Mouse (Mus musculus): ENCODE results near the gene Lactbl1. TPM values are rescaled to one million over a fixed set of nuclear protein-coding genes. Genes with fewer than 3 reads are reported as not detected.

The Lactbl1 gene
- polyA plus RNA-seq (2014; fragmentation: Nextera tagmentation; extraction: Ambion mirVana): not detected in 2 replicates

DNA sequence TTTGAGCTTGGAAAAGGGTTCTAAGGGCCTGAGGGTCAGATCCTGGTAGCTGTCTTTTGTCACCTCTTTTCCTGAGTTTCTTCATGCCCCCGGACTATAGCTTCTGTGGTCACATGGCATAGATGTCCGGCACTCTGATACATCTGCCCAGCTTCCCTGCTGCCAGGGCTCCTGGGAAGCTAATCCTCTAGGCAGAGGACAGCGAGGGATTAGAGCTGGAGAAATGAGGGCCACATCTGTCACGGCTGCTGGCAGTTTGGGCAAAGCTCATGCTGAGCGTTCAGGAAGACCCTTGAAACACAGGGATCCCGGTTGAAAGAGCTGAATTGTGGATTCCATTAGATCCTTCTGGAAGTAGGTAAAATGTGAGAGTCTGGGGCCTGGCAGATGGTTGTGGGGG is at the start of gene Lactbl1:
Gene Lactbl1 (plus strand): TSS at position 234 of the 400 bp plus-strand sequence.
- Histone ChIP-seq H3K4me1 (replicated peaks; ENCODE audit: control insufficient read depth, insufficient read depth, low read length) (no peaks in the 10 kb centered on the region; the same call in 1 of the 2 replicates), H3K9ac (ENCODE audit: low read depth, low read length) (no peak within 1 kb of the TSS), H3K4me2 (replicated peaks; ENCODE audit: low read depth, low read length) (no peak within 1 kb of the TSS), H3K27me3 (ENCODE audit: control insufficient read depth, insufficient read depth, low read length) (no peaks in the 10 kb centered on the region), H3K4me3 (ENCODE audit: low read depth, low read length) (no peak within 1 kb of the TSS), H3K9me3 (ENCODE audit: control insufficient read depth, low read length) (no peaks in the 10 kb centered on the region), H3K27ac (ENCODE audit: low read depth, low read length) (no peak within 1 kb of the TSS), H3K36me3 (ENCODE audit: control insufficient read depth, insufficient read depth, low read length) (no peaks in the 10 kb centered on the region)
- WGBS: 44% methylated on average over 6 of the region's 6 CpGs
- no peak for DNase-seq (ENCODE audit: low spot score)
- ATAC-seq (ENCODE audit: low FRiP score): no peak

DNA sequence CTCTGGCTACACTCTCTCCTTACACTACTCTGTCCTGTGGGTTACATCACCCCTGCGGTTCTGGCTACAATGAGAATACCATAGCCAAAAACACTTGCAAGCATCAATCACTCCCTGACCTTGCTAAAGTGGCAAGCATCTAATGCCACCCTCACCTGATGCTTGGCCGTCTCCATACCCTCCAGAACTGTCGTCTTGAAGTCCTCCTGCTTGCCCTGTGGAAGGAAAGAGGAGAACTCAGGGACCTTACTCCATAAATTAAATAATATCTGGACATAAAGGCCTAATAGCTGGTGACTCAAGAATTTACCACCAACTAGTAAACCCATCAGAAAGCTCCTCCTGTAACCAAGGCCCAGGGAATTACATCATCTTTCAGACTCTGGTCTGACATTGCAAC is 40.5 kb upstream of the Lactbl1 start:
- no peak for ATAC-seq (ENCODE audit: low FRiP score)
- WGBS: 90% methylated on average over 3 of the region's 3 CpGs
- H3K4me3 ChIP-seq (ENCODE audit: low read depth, low read length): no peak overlapping the region

DNA sequence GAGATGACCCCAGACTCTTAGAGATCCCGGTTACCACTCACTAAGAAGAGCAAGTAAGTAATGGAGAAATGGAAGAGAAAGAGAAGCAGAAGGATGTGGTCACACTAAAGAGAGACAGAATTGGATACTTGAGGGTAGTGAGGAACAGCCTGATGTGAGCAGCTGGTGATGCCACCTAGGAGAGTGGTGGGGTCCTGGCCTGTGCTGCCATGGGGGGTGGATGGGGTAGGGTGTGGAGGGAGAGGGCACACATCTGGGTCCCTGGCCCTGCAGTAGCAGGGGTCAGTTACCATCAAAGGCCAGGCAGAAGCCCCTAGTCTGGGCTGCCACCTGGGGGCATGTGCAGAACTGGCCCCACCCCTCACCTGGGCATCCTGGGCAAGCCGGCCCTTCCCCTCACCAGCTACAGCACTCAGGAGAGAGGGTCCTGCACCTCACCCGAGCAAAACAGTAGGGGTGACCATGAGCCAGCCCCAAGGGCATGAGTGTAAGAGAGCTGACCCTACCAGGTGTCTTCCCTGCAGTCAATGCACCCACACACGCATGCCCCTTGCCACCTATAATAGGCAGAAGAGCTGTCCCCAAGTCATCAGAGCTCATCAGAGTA is 35.1 kb upstream of the Lactbl1 start:
- Histone ChIP-seq H3K36me3 (ENCODE audit: control insufficient read depth, insufficient read depth, low read length) (no peaks in the 10 kb centered on the region), H3K4me3 (ENCODE audit: low read depth, low read length) (no peak overlapping the region), H3K9ac (ENCODE audit: low read depth, low read length) (no peak overlapping the region), H3K4me1 (replicated peaks; ENCODE audit: control insufficient read depth, insufficient read depth, low read length) (no peaks in the 10 kb centered on the region), H3K27me3 (ENCODE audit: control insufficient read depth, insufficient read depth, low read length) (no peaks in the 10 kb centered on the region), H3K27ac (ENCODE audit: low read depth, low read length) (no peak overlapping the region), H3K4me2 (replicated peaks; ENCODE audit: low read depth, low read length) (no peak overlapping the region), H3K9me3 (ENCODE audit: control insufficient read depth, low read length) (no peaks in the 10 kb centered on the region)
- WGBS: 88% methylated on average over 4 of the region's 4 CpGs
- DNase-seq (ENCODE audit: low spot score): no peak
- ATAC-seq (ENCODE audit: low FRiP score): no peak

More for the DNA sequence above, 40.5 kb upstream of the Lactbl1 start:
- Histone ChIP-seq H3K27me3 (ENCODE audit: control insufficient read depth, insufficient read depth, low read length) (no peaks in the 10 kb centered on the region), H3K9me3 (ENCODE audit: control insufficient read depth, low read length) (no peaks in the 10 kb centered on the region), H3K9ac (ENCODE audit: low read depth, low read length) (no peak overlapping the region), H3K27ac (ENCODE audit: low read depth, low read length) (no peak overlapping the region), H3K4me2 (replicated peaks; ENCODE audit: low read depth, low read length) (no peak overlapping the region), H3K36me3 (ENCODE audit: control insufficient read depth, insufficient read depth, low read length) (no peaks in the 10 kb centered on the region), H3K4me1 (replicated peaks; ENCODE audit: control insufficient read depth, insufficient read depth, low read length) (no peaks in the 10 kb centered on the region)
- DNase-seq (ENCODE audit: low spot score): no peak

DNA sequence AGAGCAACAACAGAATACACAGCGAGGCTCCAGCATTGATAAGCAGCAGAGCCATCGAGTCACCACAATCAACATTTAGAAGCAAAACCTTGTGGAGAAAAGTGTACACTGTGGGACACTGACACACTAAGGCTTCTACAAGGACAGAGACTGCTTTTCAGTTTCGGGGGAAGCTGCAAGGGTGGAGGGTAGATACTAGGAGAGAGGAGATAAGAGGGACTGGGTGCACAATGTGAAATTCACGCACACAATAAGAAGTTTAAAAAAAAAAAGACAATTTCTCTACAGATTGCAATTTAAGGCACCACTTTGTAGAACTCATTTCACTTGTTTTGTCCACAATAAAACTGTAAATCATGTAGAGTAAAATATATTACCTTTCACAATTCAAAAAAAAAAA is 34.4 kb upstream of the Lactbl1 start:
- no peaks in the 10 kb centered on the region for H3K27me3 ChIP-seq (ENCODE audit: control insufficient read depth, insufficient read depth, low read length)
- WGBS: 95% methylated on average over 4 of the region's 4 CpGs
- H3K9me3 ChIP-seq (ENCODE audit: control insufficient read depth, low read length): no peaks in the 10 kb centered on the region
- no peak overlapping the region for H3K4me3 ChIP-seq (ENCODE audit: low read depth, low read length)
- H3K27ac ChIP-seq (ENCODE audit: low read depth, low read length): no peak overlapping the region
- no peak overlapping the region for H3K4me2 ChIP-seq (replicated peaks; ENCODE audit: low read depth, low read length)
- no peak overlapping the region for H3K9ac ChIP-seq (ENCODE audit: low read depth, low read length)
- no peak for DNase-seq (ENCODE audit: low spot score)
- no peaks in the 10 kb centered on the region for H3K4me1 ChIP-seq (replicated peaks; ENCODE audit: control insufficient read depth, insufficient read depth, low read length)
- ATAC-seq (ENCODE audit: low FRiP score): no peak
- no peaks in the 10 kb centered on the region for H3K36me3 ChIP-seq (ENCODE audit: control insufficient read depth, insufficient read depth, low read length)

DNA sequence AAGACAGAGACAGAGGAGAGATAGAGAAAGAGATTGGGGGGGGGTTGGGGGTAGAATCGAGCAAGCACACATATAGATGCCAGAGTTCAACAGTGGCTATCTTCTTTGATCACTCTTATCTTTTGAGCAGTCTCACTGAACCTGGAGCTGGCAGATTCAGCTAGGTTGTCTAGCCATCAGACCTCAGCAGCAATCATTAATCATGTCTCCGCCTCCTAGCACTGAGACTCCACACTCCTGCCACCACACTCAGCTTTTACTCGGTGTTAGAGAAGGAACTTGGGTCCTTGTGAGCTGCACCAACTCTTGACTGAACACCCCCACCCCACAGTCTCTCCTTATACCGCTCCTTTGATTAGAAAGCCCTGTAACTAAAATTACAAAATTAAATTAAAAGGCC is 30.3 kb upstream of the Lactbl1 start:
- H3K4me2 ChIP-seq (replicated peaks; ENCODE audit: low read depth, low read length): no peak overlapping the region
- H3K9me3 ChIP-seq (ENCODE audit: control insufficient read depth, low read length): no peaks in the 10 kb centered on the region
- H3K36me3 ChIP-seq (ENCODE audit: control insufficient read depth, insufficient read depth, low read length): no peaks in the 10 kb centered on the region
- no peak overlapping the region for H3K4me3 ChIP-seq (ENCODE audit: low read depth, low read length)
- DNase-seq (ENCODE audit: low spot score) (no peak), ATAC-seq (ENCODE audit: low FRiP score) (no peak)
- H3K9ac ChIP-seq (ENCODE audit: low read depth, low read length): no peak overlapping the region
- no peak overlapping the region for H3K27ac ChIP-seq (ENCODE audit: low read depth, low read length)
- WGBS: 72% methylated on average over 4 of the region's 4 CpGs
- H3K4me1 ChIP-seq (replicated peaks; ENCODE audit: control insufficient read depth, insufficient read depth, low read length): no peaks in the 10 kb centered on the region
- H3K27me3 ChIP-seq (ENCODE audit: control insufficient read depth, insufficient read depth, low read length): no peaks in the 10 kb centered on the region

DNA sequence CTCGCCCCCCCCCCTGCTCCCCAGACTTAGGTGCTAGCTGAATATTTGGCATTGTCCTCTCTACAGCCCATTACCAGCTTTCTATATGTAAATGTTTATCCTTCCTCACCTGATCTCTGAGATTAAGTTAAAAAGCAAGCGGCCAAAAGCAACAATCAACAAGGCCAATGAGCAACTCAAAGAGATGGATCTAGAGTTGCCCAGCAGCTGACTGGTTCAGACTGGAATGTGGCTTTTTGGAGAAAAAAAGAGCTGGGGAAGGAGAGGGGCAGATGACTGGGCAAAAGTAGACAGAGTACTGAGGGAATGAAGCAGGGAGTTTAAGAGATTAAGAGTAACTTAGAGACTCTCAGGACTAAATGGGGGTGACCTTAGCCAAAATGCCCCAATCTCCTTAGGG is 28.4 kb upstream of the Lactbl1 start:
- Histone ChIP-seq H3K9me3 (ENCODE audit: control insufficient read depth, low read length) (no peaks in the 10 kb centered on the region), H3K27me3 (ENCODE audit: control insufficient read depth, insufficient read depth, low read length) (no peaks in the 10 kb centered on the region), H3K36me3 (ENCODE audit: control insufficient read depth, insufficient read depth, low read length) (no peaks in the 10 kb centered on the region), H3K9ac (ENCODE audit: low read depth, low read length) (no peak overlapping the region), H3K4me2 (replicated peaks; ENCODE audit: low read depth, low read length) (no peak overlapping the region), H3K27ac (ENCODE audit: low read depth, low read length) (no peak overlapping the region), H3K4me1 (replicated peaks; ENCODE audit: control insufficient read depth, insufficient read depth, low read length) (no peaks in the 10 kb centered on the region), H3K4me3 (ENCODE audit: low read depth, low read length) (no peak overlapping the region)
- ATAC-seq (ENCODE audit: low FRiP score) (no peak), DNase-seq (ENCODE audit: low spot score) (no peak)
- WGBS: 89% methylated on average over 2 of the region's 2 CpGs

DNA sequence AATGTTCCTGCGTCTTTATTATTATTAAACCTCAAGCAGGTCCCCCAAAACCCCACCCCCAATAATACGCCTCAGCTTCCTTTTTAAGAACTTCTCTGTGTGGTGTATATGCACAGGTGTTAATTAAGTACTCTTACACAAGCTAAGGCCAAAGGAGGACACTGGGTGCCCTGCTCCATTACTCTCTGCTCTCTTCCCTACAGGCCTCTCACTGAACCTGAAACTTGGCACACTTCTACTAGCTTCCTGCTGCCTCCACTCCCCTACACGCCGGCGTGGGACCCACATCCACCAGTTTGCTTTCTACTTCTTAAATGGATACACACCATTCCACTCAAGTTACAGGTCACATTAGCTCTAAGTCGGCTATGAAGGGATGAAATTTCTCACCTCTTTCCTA is 27.2 kb upstream of the Lactbl1 start:
- ATAC-seq (ENCODE audit: low FRiP score) (no peak), DNase-seq (ENCODE audit: low spot score) (no peak)
- Histone ChIP-seq H3K4me1 (replicated peaks; ENCODE audit: control insufficient read depth, insufficient read depth, low read length) (no peaks in the 10 kb centered on the region), H3K27ac (ENCODE audit: low read depth, low read length) (no peak overlapping the region), H3K9ac (ENCODE audit: low read depth, low read length) (no peak overlapping the region), H3K4me3 (ENCODE audit: low read depth, low read length) (no peak overlapping the region), H3K27me3 (ENCODE audit: control insufficient read depth, insufficient read depth, low read length) (no peaks in the 10 kb centered on the region), H3K9me3 (ENCODE audit: control insufficient read depth, low read length) (no peaks in the 10 kb centered on the region), H3K36me3 (ENCODE audit: control insufficient read depth, insufficient read depth, low read length) (no peaks in the 10 kb centered on the region), H3K4me2 (replicated peaks; ENCODE audit: low read depth, low read length) (no peak overlapping the region)
- 93% methylated on average over 6 of the region's 6 CpGs for WGBS

DNA sequence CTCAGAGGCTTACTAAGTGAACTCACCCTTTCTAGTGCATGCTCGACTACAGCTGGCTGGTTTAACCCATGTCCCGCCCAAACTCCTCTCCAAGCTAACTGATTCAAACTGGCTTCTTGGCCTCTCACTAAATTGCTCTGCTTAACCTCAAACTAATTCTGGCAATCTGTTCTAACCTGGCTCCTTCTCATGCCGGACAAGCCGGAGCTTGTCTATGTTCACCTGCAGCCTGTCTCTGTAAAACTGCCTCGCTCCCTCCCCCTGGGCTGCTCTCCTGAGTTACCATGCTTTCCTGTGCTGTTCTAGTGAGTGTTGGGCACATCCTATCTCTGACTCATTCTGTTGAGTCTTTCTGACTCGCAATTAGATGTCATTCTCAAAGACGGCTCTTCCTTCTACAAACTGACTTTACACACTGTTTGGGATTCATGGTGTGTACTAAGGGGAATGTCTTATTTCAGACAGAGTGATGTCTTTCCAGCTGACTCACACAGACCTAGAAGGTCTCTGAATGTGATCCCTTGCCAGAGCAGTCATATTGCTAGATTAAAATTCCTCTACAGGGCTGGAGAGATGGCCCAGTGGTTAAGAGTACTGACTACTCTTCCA is 24.0 kb upstream of the Lactbl1 start:
- Histone ChIP-seq H3K4me1 (replicated peaks; ENCODE audit: control insufficient read depth, insufficient read depth, low read length) (no peaks in the 10 kb centered on the region; the same call in 1 of the 2 replicates), H3K4me2 (replicated peaks; ENCODE audit: low read depth, low read length) (no peak overlapping the region), H3K27me3 (ENCODE audit: control insufficient read depth, insufficient read depth, low read length) (no peaks in the 10 kb centered on the region), H3K4me3 (ENCODE audit: low read depth, low read length) (no peak overlapping the region), H3K9me3 (ENCODE audit: control insufficient read depth, low read length) (no peaks in the 10 kb centered on the region), H3K9ac (ENCODE audit: low read depth, low read length) (no peak overlapping the region), H3K27ac (ENCODE audit: low read depth, low read length) (no peak overlapping the region), H3K36me3 (ENCODE audit: control insufficient read depth, insufficient read depth, low read length) (no peaks in the 10 kb centered on the region)
- DNase-seq (ENCODE audit: low spot score) (no peak), ATAC-seq (ENCODE audit: low FRiP score) (no peak)
- WGBS: 96% methylated on average over 7 of the region's 7 CpGs

DNA sequence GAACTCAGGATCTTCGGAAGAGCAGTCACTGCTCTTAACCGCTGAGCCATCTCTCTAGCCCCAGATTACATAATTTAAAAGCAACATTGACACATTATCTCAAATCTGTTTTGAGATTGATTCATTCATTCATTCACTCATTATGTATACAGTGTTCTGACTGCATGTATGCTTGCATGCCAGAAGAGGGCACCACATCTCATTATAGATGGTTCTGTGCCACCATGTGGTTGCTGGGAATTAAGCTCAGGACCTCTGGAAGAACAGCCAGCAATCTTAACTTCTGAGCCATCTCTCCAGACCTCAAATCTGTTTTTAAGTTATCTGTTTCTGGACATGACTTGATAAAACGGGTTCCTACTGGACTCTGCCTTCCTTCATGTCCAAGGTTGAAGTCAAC is 22.6 kb upstream of the Lactbl1 start:
- Histone ChIP-seq H3K4me3 (ENCODE audit: low read depth, low read length) (no peak overlapping the region), H3K4me2 (replicated peaks; ENCODE audit: low read depth, low read length) (no peak overlapping the region), H3K27ac (ENCODE audit: low read depth, low read length) (no peak overlapping the region), H3K9me3 (ENCODE audit: control insufficient read depth, low read length) (no peaks in the 10 kb centered on the region), H3K36me3 (ENCODE audit: control insufficient read depth, insufficient read depth, low read length) (no peaks in the 10 kb centered on the region), H3K27me3 (ENCODE audit: control insufficient read depth, insufficient read depth, low read length) (no peaks in the 10 kb centered on the region), H3K9ac (ENCODE audit: low read depth, low read length) (no peak overlapping the region), H3K4me1 (replicated peaks; ENCODE audit: control insufficient read depth, insufficient read depth, low read length) (no peaks in the 10 kb centered on the region; the same call in 1 of the 2 replicates)
- 93% methylated on average over 3 of the region's 3 CpGs for WGBS
- no peak for DNase-seq (ENCODE audit: low spot score)
- no peak for ATAC-seq (ENCODE audit: low FRiP score)

All from hindbrain, embryonic 11.5 days (tissue).